Mouse (Mus musculus) lung, adult 2 months (tissue): ENCODE measurements around the gene Ybey.

Experiments used
- CTCF ChIP-seq: fragments of 200-500 bp; IDR thresholded peaks from 2 replicates; pipeline ENCODE4 v1.5.1; 2011; ENCODE audit warnings: mild to moderate bottlenecking, low read length, control low read depth; ENCODE audit not compliant: insufficient read depth
- POLR2A ChIP-seq: fragments of 200-500 bp; IDR thresholded peaks from 2 replicates; pipeline ENCODE4 v1.6.1; 2011; ENCODE audit warnings: low read depth, mild to moderate bottlenecking, control low read depth, low read length, borderline replicate concordance; ENCODE audit errors: extremely low read depth

DNA sequence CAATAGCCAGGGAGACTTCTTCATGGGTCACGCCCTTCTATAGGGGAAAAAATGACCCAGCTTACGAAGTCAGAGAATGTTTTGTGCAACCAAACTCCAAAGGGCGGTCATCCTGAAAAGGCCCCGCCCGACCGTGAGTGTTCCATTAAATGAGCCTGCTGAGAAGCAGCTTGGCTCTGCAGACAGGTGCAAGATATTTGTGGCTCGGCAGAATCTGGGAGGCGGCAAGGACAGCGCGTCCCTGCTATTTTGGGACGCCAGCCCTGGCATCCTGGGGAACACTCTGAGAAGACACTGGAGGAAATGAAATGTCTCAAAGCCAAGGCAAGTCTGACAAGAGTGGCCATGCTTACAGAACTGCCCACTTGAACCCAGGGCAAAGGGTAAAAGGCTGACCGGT lies 52.1 kb downstream of the Ybey start:
- TF ChIP-seq CTCF (no peak), POLR2A (no peak)
